Mouse (Mus musculus) mature B cell (primary cell): ENCODE results near the gene Gm8947.
"Not testable (repeated sequence)": the region's sequence is repeated elsewhere in the genome, so short reads cannot be mapped to it uniquely, and the experiment has no call there.

Experiments
- in situ Hi-C: fragments of 300-500 bp; cut with MboI; formaldehyde crosslinking; loops from 2 replicates; pipeline ENCODE4 v1.14.3; 2019

Gene Gm8947

DNA sequence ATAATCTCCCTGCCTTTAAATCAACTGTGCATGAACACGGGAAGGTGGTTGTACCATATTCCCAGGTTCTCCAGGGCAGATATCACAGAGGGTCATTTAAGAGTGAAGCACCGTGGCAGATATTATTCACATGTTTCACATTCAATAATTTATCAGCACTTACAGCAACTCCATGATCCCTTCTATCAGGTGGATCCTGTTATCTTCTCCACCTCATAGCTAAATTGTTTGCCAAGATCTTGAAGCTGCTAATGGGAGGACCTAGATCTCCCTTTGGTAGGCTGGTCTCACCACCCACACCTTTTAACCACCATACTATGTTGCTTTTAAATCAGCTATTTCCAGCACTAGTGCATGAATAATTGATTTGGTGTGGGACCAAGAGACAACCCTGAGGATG lies 12.0 kb upstream of the Gm8947 start:
- in situ Hi-C loops = no loop called here

DNA sequence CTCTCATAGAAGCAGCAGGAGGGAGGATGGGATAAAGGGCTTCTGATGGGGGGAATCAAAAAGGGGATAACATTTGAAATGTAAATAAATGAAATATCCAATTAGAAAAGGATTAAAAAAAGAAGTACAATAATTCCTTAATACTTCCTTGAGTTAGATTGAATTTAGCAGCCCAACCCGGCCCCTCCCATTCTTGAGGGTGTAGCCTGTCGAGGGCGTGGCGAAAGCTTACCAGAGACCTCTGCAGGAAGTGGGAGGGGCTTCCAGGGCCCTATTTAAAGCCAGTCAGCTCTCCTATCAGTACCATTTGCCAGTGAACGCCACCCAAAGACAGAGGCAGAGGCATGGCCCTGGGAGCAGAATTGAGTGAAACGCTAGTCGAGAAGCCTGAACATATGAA lies 9.9 kb upstream of the Gm8947 start, which contains the start of gene Gm47985:
TSS of gene Gm47985 (plus strand) at position 272 of the 400 bp plus-strand sequence.
- in situ Hi-C loops = not testable (repeated sequence)

DNA sequence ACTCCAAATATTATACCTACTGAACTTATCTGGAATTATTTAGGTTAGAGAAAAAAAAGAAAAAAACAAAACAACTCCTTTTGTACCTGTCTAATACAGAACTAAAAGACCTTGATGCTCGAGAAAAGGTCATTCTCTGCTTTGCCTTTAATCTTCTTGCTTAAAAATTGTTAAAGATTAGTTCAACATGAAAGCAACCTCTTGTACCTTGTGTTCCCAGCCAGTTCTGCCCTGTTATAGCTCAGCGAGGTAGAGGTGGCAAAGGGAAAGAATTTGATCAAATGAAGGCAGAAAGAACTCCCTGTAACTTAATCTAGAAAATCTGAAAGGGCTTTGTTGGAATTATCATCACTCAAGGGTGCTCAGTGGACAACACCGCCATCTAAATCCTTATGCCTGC lies 6.0 kb upstream of the Gm8947 start:
- in situ Hi-C loops = not testable (repeated sequence)

DNA sequence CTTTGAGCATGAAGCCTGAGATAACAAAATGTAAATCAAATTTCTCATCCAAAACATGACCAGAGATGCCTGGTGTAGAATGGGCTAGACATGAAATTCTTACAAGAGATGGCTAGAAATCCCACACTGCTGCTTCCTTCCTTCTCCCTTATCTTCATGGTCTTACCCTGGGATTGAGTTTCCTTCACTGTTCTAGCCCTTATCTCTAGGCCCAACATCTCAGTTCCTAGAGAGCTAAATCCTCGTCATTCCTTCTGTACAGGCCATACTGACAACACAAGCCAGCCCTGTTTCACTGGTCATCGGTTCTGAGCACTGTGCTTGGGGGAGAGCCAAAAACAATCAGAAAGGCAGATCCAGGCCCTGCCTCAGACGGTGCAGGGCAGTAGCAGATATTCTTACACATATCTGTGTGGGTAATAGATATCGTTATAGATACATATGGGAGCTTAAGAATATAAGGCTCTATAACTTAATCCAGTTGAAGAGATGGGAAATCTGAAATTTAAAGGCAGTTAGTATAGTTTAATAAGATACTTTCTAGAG lies 5.2 kb upstream of the Gm8947 start:
- in situ Hi-C loops = not testable (repeated sequence)

DNA sequence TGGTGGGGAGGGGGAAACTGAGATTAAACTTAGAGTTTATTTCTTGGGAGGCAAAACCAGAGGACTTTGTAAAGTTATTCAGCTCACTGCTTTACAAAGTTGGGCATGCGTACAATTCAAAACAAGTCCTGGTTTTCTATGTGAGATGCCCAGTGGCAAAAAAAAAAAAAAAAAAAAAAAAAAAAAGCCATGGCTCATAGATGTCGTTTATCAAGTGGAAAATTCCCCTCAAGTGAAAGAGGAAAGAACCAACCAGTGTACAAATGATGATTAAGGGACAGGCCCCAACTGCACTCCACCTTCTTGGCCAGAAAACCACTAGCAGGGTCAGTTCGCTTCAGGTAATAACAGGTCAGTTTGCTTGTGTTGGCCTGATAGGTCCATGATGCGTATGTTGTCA lies 3.7 kb upstream of the Gm8947 start:
- in situ Hi-C loops = no loop called here

DNA sequence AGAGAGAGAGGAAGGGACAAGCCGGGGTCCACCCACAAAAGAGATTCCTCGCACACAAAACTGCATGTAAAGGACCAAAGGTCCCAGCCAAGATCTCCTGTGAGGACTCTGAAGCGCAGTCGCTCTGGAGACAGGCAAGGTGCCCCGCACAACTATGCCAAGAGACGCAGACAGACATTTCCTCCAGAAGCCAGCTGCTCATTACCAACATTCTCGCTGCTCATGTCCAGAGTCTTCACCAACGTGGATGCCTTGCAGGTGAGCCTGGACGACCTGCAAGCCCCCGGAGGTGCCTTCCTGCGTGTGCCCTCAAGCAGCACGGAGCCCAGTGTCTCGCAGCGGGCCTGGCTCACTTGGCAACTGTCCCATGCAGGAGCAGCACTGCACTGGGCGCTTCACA lies 563 bp downstream of the Gm8947 start:
- in situ Hi-C loops = not testable (repeated sequence)

DNA sequence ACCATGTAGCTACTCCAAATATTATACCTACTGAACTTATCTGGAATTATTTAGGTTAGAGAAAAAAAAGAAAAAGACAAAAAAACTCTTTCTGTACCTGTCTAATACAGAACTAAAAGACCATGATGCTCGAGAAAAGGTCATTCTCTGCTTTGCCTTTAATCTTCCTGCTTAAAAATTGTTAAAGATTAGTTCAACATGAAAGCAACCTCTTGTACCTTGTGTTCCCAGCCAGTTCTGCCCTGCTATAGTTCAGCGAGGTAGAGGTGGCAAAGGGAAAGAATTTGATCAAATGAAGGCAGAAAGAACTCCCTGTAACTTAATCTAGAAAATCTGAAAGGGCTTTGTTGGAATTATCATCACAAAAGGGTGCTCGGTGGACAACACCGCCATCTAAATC lies 3.8 kb downstream of the Gm8947 start:
- in situ Hi-C loops = not testable (repeated sequence)

DNA sequence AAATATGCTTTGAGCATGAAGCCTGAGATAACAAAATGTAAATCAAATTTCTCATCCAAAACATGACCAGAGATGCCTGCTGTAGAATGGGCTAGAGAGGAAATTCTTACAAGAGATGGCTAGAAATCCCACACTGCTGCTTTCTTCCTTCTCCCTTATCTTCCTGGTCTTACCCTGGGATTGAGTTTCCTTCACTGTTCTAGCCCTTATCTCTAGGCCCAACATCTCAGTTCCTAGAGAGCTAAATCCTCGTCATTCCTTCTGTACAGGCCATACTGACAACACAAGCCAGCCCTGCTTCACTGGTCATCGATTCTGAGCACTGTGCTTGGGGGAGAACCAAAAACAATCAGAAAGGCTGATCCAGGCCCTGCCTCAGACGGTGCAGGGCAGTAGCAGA lies 4.5 kb downstream of the Gm8947 start:
- in situ Hi-C loops = not testable (repeated sequence)

DNA sequence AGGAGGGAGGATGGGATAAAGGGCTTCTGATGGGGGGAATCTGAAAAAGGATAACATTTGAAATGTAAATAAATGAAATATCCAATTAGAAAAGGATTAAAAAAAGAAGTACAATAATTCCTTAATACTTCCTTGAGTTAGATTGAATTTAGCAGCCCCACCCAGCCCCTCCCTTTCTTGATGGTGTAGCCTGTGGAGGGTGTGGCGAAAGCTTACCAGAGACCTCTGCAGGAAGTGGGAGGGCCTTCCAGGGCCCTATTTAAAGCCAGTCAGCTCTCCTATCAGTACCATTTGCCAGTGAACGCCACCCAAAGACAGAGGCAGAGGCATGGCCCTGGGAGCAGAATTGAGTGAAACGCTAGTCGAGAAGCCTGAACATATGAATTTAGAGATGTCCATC lies 5.9 kb downstream of the Gm8947 start, which contains the start of gene Gm47995:
TSS of gene Gm47995 (plus strand) at position 329 of the 400 bp plus-strand sequence.
- in situ Hi-C loops = not testable (repeated sequence)

DNA sequence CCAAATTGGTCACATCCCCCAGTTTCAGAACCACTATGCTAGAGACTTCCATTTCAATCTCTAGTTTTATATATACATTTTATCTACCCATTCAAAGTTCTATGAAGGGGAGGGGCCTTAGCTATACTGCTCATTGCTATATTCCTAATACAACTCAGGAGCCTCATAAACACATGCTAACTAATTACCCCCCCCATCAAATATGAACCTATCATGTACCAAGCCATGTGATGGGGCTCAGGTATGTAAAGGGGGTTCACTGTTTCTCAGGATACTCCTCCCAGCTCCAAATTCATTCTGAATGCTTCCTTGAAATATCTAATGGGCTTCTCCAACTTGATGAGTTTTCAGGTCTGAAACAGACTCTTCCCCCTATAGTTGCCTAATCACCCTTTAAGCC lies 8.4 kb downstream of the Gm8947 start:
- in situ Hi-C loops = not testable (repeated sequence)

DNA sequence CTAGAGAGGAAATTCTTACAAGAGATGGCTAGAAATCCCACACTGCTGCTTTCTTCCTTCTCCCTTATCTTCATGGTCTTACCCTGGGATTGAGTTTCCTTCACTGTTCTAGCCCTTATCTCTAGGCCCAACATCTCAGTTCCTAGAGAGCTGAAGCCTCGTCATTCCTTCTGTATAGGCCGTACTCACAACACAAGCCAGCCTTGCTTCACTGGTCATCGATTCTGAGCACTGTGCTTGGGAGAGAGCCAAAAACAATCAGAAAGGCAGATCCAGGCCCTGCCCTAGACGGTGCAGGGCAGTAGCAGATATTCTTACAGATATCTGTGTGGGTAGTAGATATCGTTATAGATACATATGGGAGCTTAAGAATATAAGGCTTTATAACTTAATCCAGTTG lies 10.6 kb downstream of the Gm8947 start:
- in situ Hi-C loops = not testable (repeated sequence)

DNA sequence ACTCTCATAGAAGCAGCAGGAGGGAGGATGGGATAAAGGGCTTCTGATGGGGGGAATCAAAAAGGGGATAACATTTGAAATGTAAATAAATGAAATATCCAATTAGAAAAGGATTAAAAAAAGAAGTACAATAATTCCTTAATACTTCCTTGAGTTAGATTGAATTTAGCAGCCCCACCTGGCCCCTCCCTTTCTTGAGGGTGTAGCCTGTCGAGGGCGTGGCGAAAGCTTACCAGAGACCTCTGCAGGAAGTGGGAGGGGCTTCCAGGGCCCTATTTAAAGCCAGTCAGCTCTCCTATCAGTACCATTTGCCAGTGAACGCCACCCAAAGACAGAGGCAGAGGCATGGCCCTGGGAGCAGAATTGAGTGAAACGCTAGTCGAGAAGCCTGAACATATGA lies 11.6 kb downstream of the Gm8947 start, which contains the start of gene 3110040M04Rik:
TSS of gene 3110040M04Rik (plus strand) at position 304 of the 400 bp plus-strand sequence.
- in situ Hi-C loops = not testable (repeated sequence)

DNA sequence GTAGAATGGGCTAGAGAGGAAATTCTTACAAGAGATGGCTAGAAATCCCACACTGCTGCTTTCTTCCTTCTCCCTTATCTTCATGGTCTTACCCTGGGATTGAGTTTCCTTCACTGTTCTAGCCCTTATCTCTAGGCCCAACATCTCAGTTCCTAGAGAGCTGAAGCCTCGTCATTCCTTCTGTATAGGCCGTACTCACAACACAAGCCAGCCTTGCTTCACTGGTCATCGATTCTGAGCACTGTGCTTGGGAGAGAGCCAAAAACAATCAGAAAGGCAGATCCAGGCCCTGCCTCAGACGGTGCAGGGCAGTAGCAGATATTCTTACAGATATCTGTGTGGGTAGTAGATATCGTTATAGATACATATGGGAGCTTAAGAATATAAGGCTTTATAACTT lies 16.3 kb downstream of the Gm8947 start:
- in situ Hi-C loops = not testable (repeated sequence)

DNA sequence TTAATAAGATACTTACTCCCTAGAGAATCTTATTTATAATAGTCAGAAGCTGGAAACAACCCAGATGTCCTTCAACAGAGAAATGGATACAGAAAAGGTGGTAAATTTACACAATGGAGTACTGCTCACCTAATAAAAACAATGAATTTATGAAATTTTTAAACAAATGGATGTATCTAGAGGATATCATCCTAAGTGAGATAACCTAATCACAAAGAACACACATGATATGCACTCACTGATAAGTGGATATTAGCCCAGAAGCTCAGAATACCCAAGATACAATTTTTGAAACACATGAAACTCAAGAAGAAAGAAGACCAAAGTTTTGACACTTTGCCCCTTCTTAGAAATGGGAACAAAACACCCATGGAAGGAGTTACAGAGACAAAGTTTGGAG lies 16.8 kb downstream of the Gm8947 start:
- in situ Hi-C loops = not testable (repeated sequence)

DNA sequence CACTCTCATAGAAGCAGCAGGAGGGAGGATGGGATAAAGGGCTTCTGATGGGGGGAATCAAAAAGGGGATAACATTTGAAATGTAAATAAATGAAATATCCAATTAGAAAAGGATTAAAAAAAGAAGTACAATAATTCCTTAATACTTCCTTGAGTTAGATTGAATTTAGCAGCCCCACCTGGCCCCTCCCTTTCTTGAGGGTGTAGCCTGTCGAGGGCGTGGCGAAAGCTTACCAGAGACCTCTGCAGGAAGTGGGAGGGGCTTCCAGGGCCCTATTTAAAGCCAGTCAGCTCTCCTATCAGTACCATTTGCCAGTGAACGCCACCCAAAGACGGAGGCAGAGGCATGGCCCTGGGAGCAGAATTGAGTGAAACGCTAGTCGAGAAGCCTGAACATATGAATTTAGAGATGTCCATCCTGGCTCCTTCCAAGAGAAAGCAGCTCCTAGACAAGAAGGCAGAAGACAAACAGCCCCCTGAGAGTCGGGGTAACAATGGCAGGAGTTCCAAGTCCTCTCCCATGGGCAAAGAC lies 17.7 kb downstream of the Gm8947 start, which contains the start of gene Gm47996:
TSS of gene Gm47996 (plus strand) at position 308 of the 532 bp plus-strand sequence.
- in situ Hi-C loops = not testable (repeated sequence)

DNA sequence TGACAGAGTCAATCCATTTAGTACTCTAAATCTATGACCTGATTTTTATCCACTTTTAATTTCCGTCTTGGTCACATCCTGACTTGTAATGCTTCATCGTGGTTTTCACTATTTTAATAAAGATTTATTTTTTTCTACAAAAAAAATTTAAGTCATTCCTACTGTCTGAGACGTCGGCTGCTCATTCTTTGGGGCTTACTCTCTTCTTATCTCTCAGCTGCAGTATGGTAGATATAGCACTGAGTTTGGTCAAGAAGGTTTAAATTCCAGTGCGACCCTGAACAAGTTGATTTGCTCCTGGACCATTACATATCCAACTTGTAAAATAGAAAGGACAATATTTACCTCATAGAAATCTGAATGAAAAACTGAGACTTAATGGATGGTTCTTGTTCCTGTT lies 19.5 kb downstream of the Gm8947 start:
- in situ Hi-C loops = not testable (repeated sequence)

DNA sequence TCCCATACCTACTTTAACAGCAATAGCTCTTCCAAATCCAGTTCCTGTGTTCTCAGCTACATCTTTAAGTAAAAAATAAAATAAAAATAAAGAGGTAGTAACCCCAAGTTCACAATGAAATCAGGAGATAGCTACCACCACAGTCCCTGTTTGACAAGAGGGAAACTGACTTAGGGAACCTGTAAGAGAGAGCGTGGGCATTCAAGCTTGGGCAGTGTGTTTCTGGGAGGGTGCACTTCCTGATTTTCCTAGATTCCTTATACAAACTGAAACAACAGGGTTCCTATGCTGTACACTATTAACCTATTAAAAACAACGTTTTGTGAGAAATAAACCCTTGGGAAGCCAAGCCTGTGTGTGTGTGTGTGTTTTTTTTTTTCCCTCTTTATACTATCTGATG lies 22.7 kb downstream of the Gm8947 start:
- in situ Hi-C loops = no loop called here

DNA sequence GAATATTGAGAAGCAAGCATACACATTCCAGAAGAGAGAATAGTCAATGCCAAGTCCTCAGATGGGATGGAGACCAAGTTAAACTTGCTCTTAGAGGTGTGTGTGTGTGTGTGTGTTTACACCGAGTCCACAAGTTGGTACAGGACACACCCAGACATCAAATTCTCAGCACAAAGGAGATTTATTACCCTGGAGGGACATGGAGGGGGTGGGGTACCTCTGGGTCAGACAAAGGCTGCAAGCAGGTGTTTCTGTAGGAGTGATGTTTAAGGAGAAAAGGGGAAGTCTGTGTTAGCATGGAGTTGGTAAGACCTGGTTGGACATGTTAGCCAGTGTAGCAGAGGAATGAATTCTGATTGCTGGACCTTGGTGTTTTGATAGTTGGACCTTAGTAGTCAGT lies 23.8 kb downstream of the Gm8947 start:
- in situ Hi-C loops = no loop called here

DNA sequence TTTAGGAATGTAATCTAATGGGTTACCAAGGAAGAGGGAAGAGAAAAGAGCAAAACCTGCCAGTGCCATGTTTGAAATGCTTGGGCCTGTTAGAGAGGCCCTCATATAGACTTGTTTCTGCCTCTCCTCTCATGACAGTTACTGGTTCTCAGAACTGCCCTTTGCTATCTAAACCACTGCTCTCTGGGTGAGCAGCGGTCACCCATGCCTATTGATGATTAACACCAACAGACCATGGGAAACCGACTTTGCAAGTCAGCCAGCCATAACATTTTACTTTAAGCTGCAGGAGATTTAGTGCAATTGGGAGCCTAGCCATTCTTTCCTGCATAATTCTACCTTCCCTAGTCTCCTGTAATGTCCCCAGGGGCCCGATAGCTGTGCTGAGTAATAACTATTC lies 24.2 kb downstream of the Gm8947 start:
- in situ Hi-C loops = no loop called here

DNA sequence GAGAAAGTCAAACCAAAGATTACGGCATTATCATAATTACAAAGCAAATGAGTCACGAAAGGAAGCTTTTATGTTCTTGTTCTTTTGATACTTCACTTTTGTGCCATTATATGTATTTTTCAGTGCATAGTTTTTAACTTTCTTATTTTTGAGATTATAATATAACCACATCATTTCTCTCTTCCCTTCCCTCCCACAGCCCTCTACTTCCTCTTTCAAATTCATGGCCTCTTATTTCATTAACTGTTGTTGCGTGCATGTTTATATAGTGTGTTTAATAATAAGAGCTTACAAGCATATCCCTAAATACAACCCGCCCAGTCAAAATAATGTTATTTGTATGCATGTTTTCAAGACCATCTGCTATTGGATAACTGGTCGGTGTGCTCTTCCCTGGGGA lies 26.9 kb downstream of the Gm8947 start:
- in situ Hi-C loops = no loop called here

DNA sequence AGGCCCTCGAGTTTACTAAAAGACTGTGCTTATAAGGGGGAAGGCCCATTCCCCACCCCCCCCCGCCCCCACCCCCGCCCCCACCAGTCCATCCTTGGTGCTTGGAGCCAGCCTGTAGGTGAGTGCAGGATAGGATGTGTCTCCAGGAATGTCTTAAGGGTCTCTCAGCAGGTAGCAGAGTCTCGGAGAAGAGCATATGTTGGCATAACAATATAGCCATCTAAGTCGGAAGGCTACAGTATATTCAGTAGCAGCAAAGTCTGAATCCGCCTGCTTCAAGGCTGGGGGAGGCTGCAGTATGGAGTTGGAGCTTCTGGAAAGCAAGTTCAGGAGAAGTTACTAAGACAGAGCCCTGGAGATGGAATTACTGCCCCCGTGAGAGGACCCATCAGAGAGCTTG lies 27.9 kb downstream of the Gm8947 start:
- in situ Hi-C loops = no loop called here

DNA sequence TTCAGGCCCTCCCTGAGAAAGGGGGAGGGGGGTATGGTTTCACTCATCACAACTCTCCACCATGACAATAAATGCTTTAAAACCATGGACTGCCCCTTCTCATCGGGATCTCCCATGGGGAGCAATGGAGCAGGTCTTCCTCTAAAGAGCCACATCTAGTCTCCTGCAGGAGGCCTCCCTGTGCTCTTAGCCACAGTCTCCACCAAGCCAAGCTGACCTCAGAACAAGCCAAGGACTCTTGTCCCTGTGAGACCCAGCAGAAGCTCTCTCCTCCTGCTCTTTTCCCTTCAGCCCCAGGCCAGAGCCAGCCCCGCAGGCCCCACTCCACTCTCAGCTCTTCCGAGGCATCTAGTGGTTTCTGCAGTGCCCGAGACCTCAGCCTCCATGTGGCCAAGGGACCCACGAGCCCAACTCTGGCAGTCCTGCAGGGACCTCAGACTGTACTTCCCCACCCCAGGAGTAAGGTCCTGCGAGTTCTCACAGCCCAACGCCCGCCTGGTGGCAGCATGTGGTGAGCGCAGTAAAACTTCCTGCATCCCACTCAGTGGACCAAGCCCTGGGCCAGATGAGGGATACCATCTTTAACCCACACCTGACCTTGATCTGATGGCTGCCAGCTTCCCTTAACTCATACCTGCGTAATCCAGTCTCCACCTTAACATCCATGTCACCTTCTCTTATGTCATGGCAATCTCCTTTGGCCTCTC lies 30.5 kb downstream of the Gm8947 start:
- in situ Hi-C loops = no loop called here

DNA sequence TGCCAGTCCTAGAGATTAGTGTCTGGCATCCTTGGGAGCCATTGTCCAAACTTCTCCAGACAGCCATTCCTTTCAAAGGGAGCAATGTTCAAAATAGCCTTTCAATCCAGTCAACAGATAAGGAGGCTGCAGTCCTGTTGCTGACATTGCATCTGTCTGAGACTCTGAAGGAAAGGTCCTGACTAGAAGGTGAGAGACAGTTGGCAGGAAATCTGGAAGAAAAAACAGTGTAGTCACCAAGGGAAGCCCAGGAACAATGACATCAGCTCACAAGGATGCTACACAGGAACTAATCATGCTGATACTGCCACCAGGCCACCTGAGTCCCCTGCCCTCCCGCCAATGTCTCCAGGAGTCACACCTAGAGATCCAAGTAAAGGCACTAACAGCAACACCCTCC lies 31.2 kb downstream of the Gm8947 start:
- in situ Hi-C loops = no loop called here
